Mouse (Mus musculus) forebrain, embryonic 11.5 days (tissue): ENCODE results near the gene Efnb3. TPM values are rescaled to one million over a fixed set of nuclear protein-coding genes. Genes with fewer than 3 reads are reported as not detected.
A peak's percentile ranks its signal among the peaks of the same experiment; 100 is the strongest.

ENCODE experiments used
- ATAC-seq: fragments of 200-750 bp; cut with Nextera tagmentation; replicated peaks from 2 replicates; pipeline ENCODE4 v1.8.0; 2017; ENCODE audit warnings: moderate TSS enrichment; ENCODE audit not compliant: low FRiP score
- DNase-seq: peaks from one replicate; pipeline ENCODE4 v3.0.0-alpha.2; 2017; ENCODE audit warnings: low spot score
- H3K27ac ChIP-seq: fragments of 300-500 bp; sonication (generic); 2 replicates; pipeline ENCODE4 v1.5.1; 2014; ENCODE audit warnings: low read depth, low read length
- H3K27me3 ChIP-seq: fragments of 300-500 bp; sonication (generic); 2 replicates; pipeline ENCODE4 v1.6.1; 2014; ENCODE audit warnings: mild to moderate bottlenecking, low read length, mixed read lengths; ENCODE audit not compliant: control insufficient read depth, insufficient read depth
- H3K36me3 ChIP-seq: fragments of 300-500 bp; sonication (generic); 2 replicates; pipeline ENCODE4 v1.6.1; 2014; ENCODE audit warnings: mild to moderate bottlenecking, low read length, moderate library complexity, mixed read lengths; ENCODE audit not compliant: control insufficient read depth, insufficient read depth
- H3K4me1 ChIP-seq: fragments of 300-500 bp; sonication (generic); replicated peaks from 2 replicates; pipeline ENCODE4 v1.6.1; 2014; ENCODE audit warnings: low read length, mixed read lengths; ENCODE audit not compliant: control insufficient read depth, insufficient read depth
- H3K4me2 ChIP-seq: fragments of 300-500 bp; sonication (generic); 2 replicates; pipeline ENCODE4 v1.6.1; 2014; ENCODE audit warnings: low read depth, mild to moderate bottlenecking, low read length, moderate library complexity, mixed read lengths; ENCODE audit not compliant: severe bottlenecking
- H3K4me3 ChIP-seq: fragments of 300-500 bp; sonication (generic); 2 replicates; pipeline ENCODE4 v1.5.1; 2014; ENCODE audit warnings: low read depth, low read length
- H3K9ac ChIP-seq: fragments of 300-500 bp; sonication (generic); 2 replicates; pipeline ENCODE4 v1.6.1; 2014; ENCODE audit warnings: low read length
- H3K9me3 ChIP-seq: fragments of 300-500 bp; sonication (generic); 2 replicates; pipeline ENCODE4 v1.6.1; 2016; ENCODE audit warnings: low read length, mixed read lengths; ENCODE audit not compliant: control insufficient read depth
- WGBS: fragments of 180-500 bp; shearing (Covaris S2); extraction: QIAGEN DNeasy Blood & Tissue Kit; methylation state at CpG from one replicate; pipeline ENCODE4 v1.1.7; 2014; 5-methylcytosine and 5-hydroxymethylcytosine counted together
- polyA plus RNA-seq: library from polyadenylated mRNA; unstranded; fragments of >200 nt; fragmentation: Nextera tagmentation; extraction: Ambion mirVana; gene quantifications from 2 replicates; pipeline ENCODE4 v1.2.1, GENCODE M21; 2014

The Efnb3 gene
- polyA plus RNA-seq, 1 experiment from 2014 or later = 13.1 TPM

DNA sequence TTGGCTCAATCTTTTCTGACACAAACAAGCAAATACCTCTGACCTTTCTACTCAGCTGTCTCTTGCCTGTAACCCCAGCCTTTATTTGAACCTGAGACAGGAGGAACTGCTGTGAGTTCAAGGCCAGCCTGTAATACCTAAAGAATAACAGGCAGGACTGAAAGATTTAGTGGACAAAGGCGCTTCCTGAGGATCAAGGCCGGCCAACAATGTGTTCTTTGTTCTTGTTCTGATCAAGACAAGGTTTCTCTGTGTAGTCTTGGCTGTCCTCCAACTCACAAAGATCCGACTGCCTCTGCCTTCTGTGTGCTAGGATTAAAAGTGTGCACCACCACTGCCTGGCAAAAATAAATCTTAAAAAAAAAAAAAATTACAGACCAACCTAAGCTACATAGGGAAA lies 4.4 kb upstream of the Efnb3 start:
- no peaks in the 10 kb centered on the region for H3K36me3 ChIP-seq
- no peak overlapping the region for H3K4me2 ChIP-seq
- H3K4me3 ChIP-seq = no peak overlapping the region
- H3K9ac ChIP-seq = no peak overlapping the region
- no peaks in the 10 kb centered on the region for H3K9me3 ChIP-seq
- no peak overlapping the region for H3K27ac ChIP-seq
- no peak for DNase-seq
- ATAC-seq = no peak
- peaks cover 17% of the 10 kb centered on the region for H3K4me1 ChIP-seq
- WGBS = 51% methylated on average over 3 of the region's 3 CpGs
- no peaks in the 10 kb centered on the region for H3K27me3 ChIP-seq

GRCm38 (mm10) chr11:69563373-69563772 lies 3.4 kb upstream of the Efnb3 start:
- DNase-seq (no peak), ATAC-seq (no peak)
- Histone ChIP-seq H3K27me3 (no peaks in the 10 kb centered on the region), H3K9me3 (no peaks in the 10 kb centered on the region), H3K36me3 (no peaks in the 10 kb centered on the region), H3K4me2 (no peak overlapping the region), H3K9ac (no peak overlapping the region), H3K4me1 (peaks cover 21% of the 10 kb centered on the region), H3K4me3 (no peak overlapping the region), H3K27ac (no peak overlapping the region)
- WGBS = 90% methylated on average over 13 of the region's 13 CpGs

DNA sequence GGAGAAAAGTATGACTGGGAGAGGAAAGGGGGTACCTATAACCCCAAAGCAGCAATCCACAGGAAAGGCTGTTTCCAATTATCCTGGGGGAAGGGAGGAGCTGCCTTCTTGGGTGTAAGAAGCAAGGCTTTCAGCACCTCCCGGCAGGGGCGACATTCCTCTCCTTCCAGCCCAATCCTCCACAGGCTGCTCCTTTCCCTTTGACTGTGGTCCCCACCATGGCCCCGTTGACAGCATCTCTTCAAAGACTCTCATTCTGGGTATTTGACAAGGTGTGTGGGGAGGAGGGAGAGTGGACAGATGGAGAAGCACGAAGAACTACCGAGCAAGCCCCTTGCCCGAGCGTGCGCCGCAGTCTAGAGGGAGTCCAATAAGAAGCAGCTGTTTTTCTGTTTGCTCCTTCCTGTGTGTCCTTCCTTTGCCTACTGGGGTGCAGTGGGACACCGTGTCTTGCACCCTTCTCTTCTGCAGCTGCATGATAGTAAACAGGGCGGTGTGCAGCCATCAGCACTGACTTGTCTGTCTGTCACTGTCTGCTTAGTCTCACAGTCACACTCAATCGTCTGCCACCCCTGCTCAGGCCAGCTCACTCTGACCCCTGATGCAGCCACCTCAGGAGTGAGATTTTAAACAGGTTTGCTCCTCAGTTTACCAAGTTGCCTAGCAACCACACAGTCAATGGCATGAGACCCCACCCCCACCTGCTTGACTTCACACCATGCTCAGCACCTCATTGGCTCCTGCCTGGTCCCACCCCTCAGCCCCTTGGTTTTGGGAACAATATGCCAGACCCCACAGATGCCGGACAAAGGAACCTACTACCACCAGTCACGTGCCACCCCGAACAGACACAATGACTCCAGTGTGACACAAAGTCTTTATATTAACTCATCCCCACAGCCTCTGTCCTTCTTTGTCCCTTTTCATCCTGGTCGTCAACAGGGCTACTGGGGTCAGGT lies 1.2 kb upstream of the Efnb3 start:
- peak; percentile 73 for DNase-seq
- Histone ChIP-seq H3K4me2 (peak overlapping the region; percentile 100), H3K9me3 (no peaks in the 10 kb centered on the region), H3K27me3 (no peaks in the 10 kb centered on the region), H3K4me1 (peaks cover 43% of the 10 kb centered on the region), H3K27ac (peak overlapping the region; percentile 72), H3K9ac (peak overlapping the region; percentile 90), H3K36me3 (no peaks in the 10 kb centered on the region), H3K4me3 (no peak overlapping the region)
- ATAC-seq = peak; percentile 51; the same call in 1 of the 2 replicates
- 16% methylated on average over 16 of the region's 16 CpGs for WGBS

DNA sequence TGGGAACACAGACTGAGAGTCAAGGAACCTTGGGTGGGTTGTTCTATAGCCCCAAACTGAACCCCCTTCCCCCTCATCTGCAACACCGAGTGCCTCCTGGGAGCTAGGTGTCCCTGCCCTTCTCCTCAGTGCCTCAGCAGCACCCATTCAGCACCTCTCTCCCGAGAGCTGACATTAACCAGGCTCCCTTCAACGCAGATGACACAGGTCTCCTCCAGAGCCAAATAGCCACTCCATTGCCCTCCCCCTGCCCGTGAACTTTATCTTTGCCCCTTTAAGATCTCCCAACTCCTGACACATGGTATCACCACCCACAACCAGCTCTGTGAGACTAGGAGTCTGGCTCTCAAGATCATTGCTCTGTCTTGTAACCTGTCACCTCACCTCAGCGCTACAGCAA lies 822 bp downstream of the Efnb3 start:
- no peaks in the 10 kb centered on the region for H3K27me3 ChIP-seq
- H3K4me2 ChIP-seq = peak overlapping the region; percentile 100
- peaks cover 47% of the 10 kb centered on the region for H3K4me1 ChIP-seq
- peak overlapping the region; percentile 68 for H3K4me3 ChIP-seq
- H3K27ac ChIP-seq = no peak overlapping the region
- no peaks in the 10 kb centered on the region for H3K36me3 ChIP-seq
- ATAC-seq = no peak
- peak overlapping the region; percentile 90 for H3K9ac ChIP-seq
- 14% methylated on average over 5 of the region's 5 CpGs for WGBS
- no peaks in the 10 kb centered on the region for H3K9me3 ChIP-seq
- no peak for DNase-seq

GRCm38 (mm10) chr11:69558756-69559155 lies 1.2 kb downstream of the Efnb3 start:
- no peak overlapping the region for H3K27ac ChIP-seq
- 56% methylated on average over 6 of the region's 6 CpGs for WGBS
- peak overlapping the region; percentile 68 for H3K4me3 ChIP-seq
- no peak for DNase-seq
- peak overlapping the region; percentile 90; the same call in 1 of the 2 replicates for H3K9ac ChIP-seq
- no peak for ATAC-seq
- peaks cover 47% of the 10 kb centered on the region for H3K4me1 ChIP-seq
- H3K27me3 ChIP-seq = no peaks in the 10 kb centered on the region
- H3K4me2 ChIP-seq = peak overlapping the region; percentile 100
- no peaks in the 10 kb centered on the region for H3K36me3 ChIP-seq
- H3K9me3 ChIP-seq = no peaks in the 10 kb centered on the region

GRCm38 (mm10) chr11:69557381-69557958 lies 2.5 kb downstream of the Efnb3 start:
- Histone ChIP-seq H3K9ac (peak overlapping the region; percentile 39), H3K4me2 (peak overlapping the region; percentile 100), H3K27ac (no peak overlapping the region), H3K36me3 (no peaks in the 10 kb centered on the region), H3K27me3 (no peaks in the 10 kb centered on the region), H3K4me1 (peaks cover 57% of the 10 kb centered on the region), H3K4me3 (peak overlapping the region; percentile 19), H3K9me3 (no peaks in the 10 kb centered on the region)
- peak; percentile 83 for DNase-seq
- WGBS = 14% methylated on average over 14 of the region's 14 CpGs
- ATAC-seq = no peak

DNA sequence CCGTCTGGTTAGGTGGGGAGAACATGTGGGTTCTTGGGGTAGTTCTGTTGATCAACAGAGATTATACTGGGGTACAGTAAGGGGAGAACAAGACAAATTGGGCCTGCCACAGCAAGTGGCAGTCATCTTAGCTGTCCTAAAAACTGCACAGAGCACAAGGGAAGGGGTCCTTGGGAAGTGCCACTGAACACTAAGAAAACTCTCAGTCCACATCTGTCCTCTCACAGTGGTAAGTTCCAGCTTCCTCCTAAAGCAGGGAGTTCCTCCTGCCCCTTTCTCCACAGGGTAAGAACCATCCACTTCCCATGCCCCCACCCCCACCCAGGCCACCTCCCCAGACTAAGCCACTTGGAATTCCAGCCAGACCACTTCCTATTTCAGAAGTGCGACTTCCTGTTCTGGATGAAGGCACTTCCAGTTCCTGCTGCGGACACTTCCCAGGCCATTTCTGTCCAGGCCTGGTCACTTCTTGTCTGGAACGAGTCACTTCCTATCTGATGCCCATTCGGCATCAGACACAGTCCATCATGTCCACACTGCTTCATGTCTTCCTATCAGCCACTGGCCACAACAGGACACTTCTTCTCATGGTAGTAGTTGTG lies 5.4 kb downstream of the Efnb3 start:
- WGBS = 85% methylated on average over 5 of the region's 5 CpGs
- no peak overlapping the region for H3K4me3 ChIP-seq
- H3K27ac ChIP-seq = no peak overlapping the region

GRCm38 (mm10) chr11:69553341-69553721 lies 6.7 kb downstream of the Efnb3 start:
- Histone ChIP-seq H3K4me3 (peak overlapping the region; percentile 9; the same call in 1 of the 2 replicates), H3K4me1 (peaks cover 37% of the 10 kb centered on the region), H3K4me2 (peak overlapping the region; percentile 46), H3K27me3 (no peaks in the 10 kb centered on the region), H3K27ac (peak overlapping the region; percentile 85), H3K9ac (peak overlapping the region; percentile 54), H3K36me3 (no peaks in the 10 kb centered on the region), H3K9me3 (no peaks in the 10 kb centered on the region)
- no peak for DNase-seq
- ATAC-seq = peak; percentile 2; the same call in 1 of the 2 replicates
- 8% methylated on average over 2 of the region's 2 CpGs for WGBS

More for the DNA sequence above, 5.4 kb downstream of the Efnb3 start:
- Histone ChIP-seq H3K9me3 (no peaks in the 10 kb centered on the region), H3K27me3 (no peaks in the 10 kb centered on the region), H3K4me2 (no peak overlapping the region), H3K36me3 (no peaks in the 10 kb centered on the region), H3K4me1 (peaks cover 43% of the 10 kb centered on the region), H3K9ac (no peak overlapping the region)
- DNase-seq (no peak), ATAC-seq (no peak)
